Comparison of ENCODE assay signal across 28 mouse cellular contexts in genomic region chr16:57949680-57950079, GRCm38 (mm10).
"Had no signal": no experiment of that assay in that cellular context is flagged by ENCODE, and none has a peak within 500 bp of the region (broad histone marks: within the 10 kb centered on the region; RNA-seq: fewer than 3 reads in every experiment).

No protein-coding gene starts in this region.

- H3K27me3 ChIP-seq: embryonic facial prominence, embryonic 12.5 days; embryonic facial prominence, embryonic 13.5 days; embryonic facial prominence, embryonic 15.5 days; forebrain, embryonic 12.5 days; forebrain, embryonic 13.5 days; forebrain, embryonic 15.5 days had no signal

- H3K9me3 ChIP-seq: embryonic facial prominence, embryonic 10.5 days; embryonic facial prominence, embryonic 12.5 days; embryonic facial prominence, embryonic 13.5 days; embryonic facial prominence, embryonic 15.5 days; forebrain, embryonic 10.5 days; forebrain, embryonic 12.5 days; forebrain, embryonic 13.5 days; forebrain, embryonic 15.5 days had no signal

- DNase-seq: cerebellum, adult 2 months; cerebellum, adult 8-10 months; cerebellum, adult 9-10 months; cerebellum, adult 9-11 months; cerebellum, postnatal 10 days; cerebellum, postnatal 14 days; cerebellum, postnatal 25 days; cerebellum, postnatal 36 days; embryo, embryonic 11 days; forebrain, postnatal 0 days; gastrocnemius, adult 2 months; gastrocnemius, postnatal 10 days; gastrocnemius, postnatal 14 days; gastrocnemius, postnatal 25 days; gastrocnemius, postnatal 36 days; heart, adult 18-20 months; heart, adult 2 months had no signal

- H3K9ac ChIP-seq: embryonic facial prominence, embryonic 12.5 days; embryonic facial prominence, embryonic 13.5 days; embryonic facial prominence, embryonic 15.5 days; forebrain, embryonic 12.5 days; forebrain, embryonic 13.5 days; forebrain, embryonic 15.5 days; forebrain, postnatal 0 days had no signal

- ATAC-seq: forebrain, embryonic 13.5 days; forebrain, embryonic 14.5 days; forebrain, embryonic 15.5 days; forebrain, embryonic 16.5 days; forebrain, postnatal 0 days had no signal

- H3K27ac ChIP-seq: embryonic facial prominence, embryonic 10.5 days; embryonic facial prominence, embryonic 12.5 days; embryonic facial prominence, embryonic 13.5 days; embryonic facial prominence, embryonic 15.5 days; forebrain, embryonic 10.5 days; forebrain, embryonic 12.5 days; forebrain, embryonic 13.5 days; forebrain, embryonic 15.5 days; gastrocnemius, adult 2 months; heart, adult 2 months had no signal

- H3K4me2 ChIP-seq: embryonic facial prominence, embryonic 12.5 days; embryonic facial prominence, embryonic 13.5 days; embryonic facial prominence, embryonic 15.5 days; forebrain, embryonic 12.5 days; forebrain, embryonic 13.5 days; forebrain, embryonic 15.5 days had no signal

- H3K36me3 ChIP-seq: embryonic facial prominence, embryonic 10.5 days; embryonic facial prominence, embryonic 12.5 days; embryonic facial prominence, embryonic 13.5 days; embryonic facial prominence, embryonic 15.5 days; forebrain, embryonic 10.5 days; forebrain, embryonic 12.5 days; forebrain, embryonic 15.5 days had no signal

- H3K4me1 ChIP-seq: embryonic facial prominence, embryonic 12.5 days; embryonic facial prominence, embryonic 13.5 days; embryonic facial prominence, embryonic 15.5 days; forebrain, embryonic 12.5 days; forebrain, embryonic 13.5 days; forebrain, embryonic 15.5 days had no signal

- H3K4me3 ChIP-seq: embryonic facial prominence, embryonic 10.5 days; embryonic facial prominence, embryonic 12.5 days; embryonic facial prominence, embryonic 13.5 days; embryonic facial prominence, embryonic 15.5 days; erythroblast, embryonic 14.5 days; forebrain, embryonic 10.5 days; forebrain, embryonic 12.5 days; forebrain, embryonic 13.5 days; forebrain, embryonic 15.5 days; gastrocnemius, adult 2 months; heart, adult 2 months had no signal
